Mouse (Mus musculus): Measurements from ENCODE around the gene Aadac.
A peak's percentile ranks its signal among the peaks of the same experiment; 100 is the strongest.

Aadac gene

DNA sequence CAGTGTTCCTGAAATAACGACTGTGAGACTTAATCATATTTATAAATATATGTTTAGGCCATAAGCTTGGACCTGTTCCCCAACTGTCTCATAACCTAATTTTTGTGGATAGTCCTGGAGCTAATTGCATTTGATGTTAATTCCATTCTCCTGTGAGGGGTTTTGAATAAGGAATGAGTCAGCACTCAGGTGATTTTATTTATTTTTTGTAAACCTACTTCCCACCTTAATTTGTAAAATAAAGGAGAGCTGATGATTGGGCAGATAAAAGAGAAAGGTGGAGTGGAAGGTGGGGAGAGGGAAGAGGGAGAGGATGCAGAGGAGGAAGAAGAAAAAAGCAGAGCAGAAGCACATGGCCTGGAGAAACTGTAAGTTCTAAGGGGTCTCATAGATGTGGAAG, at the start of gene Aadac:
Gene Aadac (plus strand): TSS at position 301 of the 400 bp plus-strand sequence.
- no peak for DNase-seq

DNA sequence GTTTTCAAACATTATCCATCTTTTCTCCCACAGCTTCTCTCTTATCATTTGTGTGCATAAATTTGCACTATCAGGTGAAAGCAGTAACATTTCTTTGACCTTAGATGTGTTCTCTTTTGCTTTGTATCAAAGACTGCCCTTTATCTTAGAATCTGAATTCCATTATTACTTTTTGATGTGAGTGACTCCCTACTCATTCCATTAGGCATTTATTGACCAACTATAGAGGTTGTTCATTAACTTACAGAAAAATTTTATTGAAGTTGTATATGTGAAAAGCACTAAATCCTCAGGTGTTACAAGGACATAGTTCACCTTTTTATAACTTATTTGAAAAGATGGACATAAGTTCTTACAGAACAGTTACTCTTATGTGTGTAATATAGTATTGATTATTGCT, 21.9 kb upstream of the Aadac start:
- no peak for DNase-seq

- no peak for DNase-seq
Observed at GRCm38 (mm10) chr3:60006443-60006842, 19.1 kb upstream of the Aadac start, which contains the start of gene Aadacl2. Gene Aadacl2 (plus strand): TSS chr3:60006743.

- peak; percentile 7 for DNase-seq
Observed at GRCm38 (mm10) chr3:60031511-60031910, 6.0 kb downstream of the Aadac start.

GRCm38 (mm10) chr3:60046221-60046913, 20.9 kb downstream of the Aadac start:
- DNase-seq, result no peak

GRCm38 (mm10) chr3:60053231-60053927, 27.9 kb downstream of the Aadac start:
- DNase-seq, result no peak

- no peak for DNase-seq
Observed at GRCm38 (mm10) chr3:60053931-60054330, 28.4 kb downstream of the Aadac start.

DNA sequence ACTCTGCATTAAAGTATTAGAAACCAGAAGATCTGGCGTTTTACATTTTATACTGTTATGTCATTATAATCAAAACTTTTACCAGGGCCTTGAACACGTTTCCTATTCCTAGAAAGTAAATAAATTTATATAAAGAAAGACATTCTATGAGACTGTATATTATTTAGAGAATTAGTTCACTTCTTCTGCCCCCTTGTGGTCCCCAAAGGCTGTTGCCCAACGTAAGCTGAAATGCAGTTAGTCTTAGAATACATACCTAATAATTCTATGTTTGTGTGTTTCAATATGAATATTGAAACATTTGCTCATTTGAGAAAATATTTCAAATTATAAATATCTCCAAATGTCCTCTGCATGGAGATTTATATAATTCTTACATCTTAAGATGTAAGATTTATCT, 30.9 kb downstream of the Aadac start:
- DNase-seq, result no peak

DNA sequence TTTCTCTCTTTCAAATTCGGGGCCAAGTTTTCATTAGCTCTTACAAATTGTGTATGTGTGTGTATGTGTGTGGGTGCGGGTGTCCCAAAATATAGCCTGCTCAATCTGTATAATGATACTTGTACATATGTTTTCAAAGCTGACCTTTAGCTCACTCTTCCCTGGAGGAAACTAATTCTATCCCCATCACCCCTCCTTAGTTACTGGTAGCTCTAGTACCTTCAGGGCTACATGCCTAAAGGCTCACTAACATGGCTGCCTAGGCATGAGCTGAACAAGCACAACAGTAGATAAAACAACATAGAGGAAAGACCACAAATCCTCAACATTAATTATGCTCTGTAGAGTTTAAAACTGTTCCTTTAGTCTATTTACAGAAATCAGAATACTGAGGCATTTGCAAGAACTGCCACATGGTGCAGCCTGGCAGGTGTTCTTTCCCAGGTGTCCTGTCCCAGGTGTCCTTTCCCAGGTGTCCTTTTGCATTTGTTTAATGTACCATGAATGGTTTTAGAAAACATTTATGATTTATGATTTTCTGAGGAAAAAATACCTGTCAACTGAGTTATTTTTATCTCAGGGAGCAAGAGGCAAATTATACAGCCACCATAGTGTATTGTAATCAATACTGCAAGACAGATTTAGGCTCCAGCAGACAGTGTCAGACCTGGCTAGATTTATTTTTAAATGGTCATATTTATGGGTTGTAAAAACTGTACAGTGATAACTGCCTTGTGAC, 31.7 kb downstream of the Aadac start:
- DNase-seq, result no peak

- DNase-seq, result no peak
Observed at GRCm38 (mm10) chr3:60057809-60058082, 32.2 kb downstream of the Aadac start.

DNA sequence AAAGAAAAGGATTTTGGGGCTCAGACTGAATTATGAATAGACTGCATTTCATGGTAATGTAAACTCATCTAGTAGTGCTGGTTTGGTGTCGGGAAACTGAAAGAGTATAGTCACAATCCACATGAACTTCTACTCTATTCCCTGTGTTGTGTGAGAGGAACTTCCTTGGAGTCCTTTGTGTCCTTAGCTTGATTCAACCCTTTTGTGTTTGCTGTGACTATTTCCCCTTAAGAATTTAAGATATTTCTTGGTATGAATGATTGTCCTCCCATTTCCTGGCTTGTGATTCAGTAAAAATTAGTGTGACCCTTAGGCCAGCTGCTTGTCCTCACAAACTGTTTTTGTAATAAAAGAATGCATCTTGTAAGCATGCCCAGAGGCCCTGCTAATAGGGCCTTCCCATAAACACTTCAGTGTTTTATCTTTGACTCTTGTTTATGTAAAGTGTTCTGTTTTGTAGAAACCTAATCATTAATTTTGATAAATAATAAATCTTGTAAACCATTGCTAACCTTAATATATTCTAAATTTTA, 53.4 kb downstream of the Aadac start:
- peak; percentile 15 for DNase-seq

- no peak for DNase-seq
Observed at GRCm38 (mm10) chr3:60080572-60080971, 55.1 kb downstream of the Aadac start.

- DNase-seq, result peak; percentile 54
Observed at GRCm38 (mm10) chr3:60081648-60082047, 56.1 kb downstream of the Aadac start, which contains the start of gene Sucnr1. Gene Sucnr1 (plus strand): TSS chr3:60081869.

GRCm38 (mm10) chr3:60082746-60083145, 57.2 kb downstream of the Aadac start:
- no peak for DNase-seq

DNA sequence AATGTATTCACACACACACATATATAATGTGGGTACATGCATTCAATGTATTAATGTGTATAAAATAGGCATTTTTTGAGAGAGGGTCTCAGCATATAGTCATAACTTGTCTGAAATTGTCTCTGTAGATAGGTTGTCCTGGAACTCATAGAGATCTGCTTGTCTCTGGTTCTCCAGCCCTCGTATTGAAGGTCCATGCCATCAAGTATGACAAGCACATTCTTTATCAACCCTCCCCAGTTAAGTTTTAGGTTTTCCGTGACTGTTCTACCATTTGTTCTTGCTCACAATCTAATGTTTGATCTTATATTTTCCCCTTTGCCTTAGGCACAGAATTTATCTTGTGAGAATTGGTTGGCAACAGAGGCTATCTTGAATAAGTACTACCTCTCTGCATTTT, 60.2 kb downstream of the Aadac start:
- DNase-seq, result no peak
